8 mouse cellular contexts compared by ENCODE assay signal in genomic region chr12:4842890-4843597, GRCm38 (mm10). TPM values are rescaled to one million over a fixed set of nuclear protein-coding genes. Genes with fewer than 3 reads are reported as not detected.
DNase-seq lines count a peak whose midpoint lies in the region; ATAC-seq lines count a peak whose summit lies in the region.

TSS of gene Wdcp (plus strand) at chr12:4843303.

- WGBS in hindbrain, embryonic 14.5 days = 1% methylated on average over 30 of the region's 30 CpGs

- peaks cover 16% of the 10 kb centered on the region for H3K4me1 ChIP-seq in hindbrain, embryonic 14.5 days (replicated peaks; ENCODE audit: control insufficient read depth, insufficient read depth, low read length)

- ATAC-seq in hindbrain, embryonic 14.5 days (ENCODE audit: low FRiP score) = peak; percentile 93

- H3K36me3 ChIP-seq in hindbrain, embryonic 14.5 days (replicated peaks; ENCODE audit: control insufficient read depth, insufficient read depth) = no peaks in the 10 kb centered on the region

- peak within 1 kb of the TSS; percentile 54 for H3K9ac ChIP-seq in hindbrain, embryonic 14.5 days

- H3K4me3 ChIP-seq in hindbrain, embryonic 14.5 days (replicated peaks; ENCODE audit: low read length) = peak within 1 kb of the TSS; percentile 52

- 0 out of 2 replicates have a peak, but pooled peaks cover 13% of the 10 kb centered on the region for H3K27me3 ChIP-seq in hindbrain, embryonic 14.5 days (ENCODE audit: control insufficient read depth, insufficient read depth, low read length)

- H3K9me3 ChIP-seq in hindbrain, embryonic 14.5 days (ENCODE audit: control insufficient read depth, low read length) = no peaks in the 10 kb centered on the region

- peak within 1 kb of the TSS; percentile 38; the same call in 1 of the 2 replicates for H3K27ac ChIP-seq in hindbrain, embryonic 14.5 days

- DNase-seq in R1 (ENCODE audit: low read depth, low spot score) = peak; percentile 96
- peak; percentile 89 to 92 for DNase-seq in cerebellum, postnatal 25 days
- peak; percentile 74 to 80 for DNase-seq in frontal cortex, postnatal 25 days (ENCODE audit: low spot score in 2 of 2)
- DNase-seq in hindbrain, embryonic 14.5 days (ENCODE audit: low spot score) = peak; percentile 92
- DNase-seq in layer of hippocampus, postnatal 36 days = peak; percentile 83 to 88
- DNase-seq in lung, postnatal 36 days = peak; percentile 97
- peak; percentile 95 for DNase-seq in retina, postnatal 1 day
- DNase-seq in urinary bladder, adult 18-20 months (ENCODE audit: low spot score in 2 of 2) = peak; percentile 79 to 87

- peak within 1 kb of the TSS; percentile 80 for H3K4me2 ChIP-seq in hindbrain, embryonic 14.5 days (replicated peaks)

RNA-seq across cellular contexts. Expression of gene Wdcp, which starts in this region (rescaled TPM):
- polyA plus RNA-seq in hindbrain, embryonic 14.5 days (2014; fragmentation: Nextera tagmentation; extraction: Ambion mirVana) = 10.4 and 11.1 TPM in 2 replicates
- 10 to 100 TPM; 12.5 to 14.3 TPM for total RNA-seq in layer of hippocampus, postnatal 36 days (2021)

Comparison
In these comparisons a context has a peak if more than half of its experiments do, and no peak if none do; other contexts are left out.
1. Peak in every context shown above with its lines: DNase-seq, ATAC-seq, H3K4me3 ChIP-seq and H3K27ac ChIP-seq.